Mouse (Mus musculus) forebrain, embryonic 15.5 days (tissue): ENCODE measurements around the gene Ccdc155. TPM values are rescaled to one million over a fixed set of nuclear protein-coding genes. Genes with fewer than 3 reads are reported as not detected.
A peak's percentile ranks its signal among the peaks of the same experiment; 100 is the strongest.

ENCODE experiments used
- ATAC-seq: fragments of 200-750 bp; cut with Nextera tagmentation; replicated peaks from 2 replicates; pipeline ENCODE4 v1.8.0; 2017; ENCODE audit warnings: mild to moderate bottlenecking, moderate TSS enrichment, moderate library complexity
- H3K27ac ChIP-seq: fragments of 300-500 bp; sonication (generic); replicated peaks from 2 replicates; pipeline ENCODE4 v1.5.1; 2015; ENCODE audit warnings: mild to moderate bottlenecking, inconsistent platforms
- H3K27me3 ChIP-seq: fragments of 300-500 bp; sonication (generic); 2 replicates; pipeline ENCODE4 v1.6.1; 2015; ENCODE audit warnings: inconsistent platforms
- H3K36me3 ChIP-seq: fragments of 300-500 bp; sonication (generic); 2 replicates; pipeline ENCODE4 v1.6.1; 2015; ENCODE audit warnings: mild to moderate bottlenecking, inconsistent platforms
- H3K4me1 ChIP-seq: fragments of 300-500 bp; sonication (generic); 2 replicates; pipeline ENCODE4 v1.6.1; 2015; ENCODE audit warnings: inconsistent platforms
- H3K4me2 ChIP-seq: fragments of 300-500 bp; sonication (generic); replicated peaks from 2 replicates; pipeline ENCODE4 v1.6.1; 2015; ENCODE audit warnings: mild to moderate bottlenecking, inconsistent platforms
- H3K4me3 ChIP-seq: fragments of 300-500 bp; sonication (generic); 2 replicates; pipeline ENCODE4 v1.5.1; 2015; ENCODE audit warnings: mild to moderate bottlenecking, inconsistent platforms
- H3K9ac ChIP-seq: fragments of 300-500 bp; sonication (generic); replicated peaks from 2 replicates; pipeline ENCODE4 v1.6.1; 2015; ENCODE audit warnings: mild to moderate bottlenecking, inconsistent platforms
- H3K9me3 ChIP-seq: fragments of 300-500 bp; sonication (generic); 2 replicates; pipeline ENCODE4 v1.6.1; 2016; ENCODE audit warnings: inconsistent platforms
- WGBS: fragments of 180-500 bp; shearing (Covaris S2); methylation state at CpG from one replicate; pipeline ENCODE4 v1.1.7; 2015; ENCODE audit warnings: mixed read lengths; 5-methylcytosine and 5-hydroxymethylcytosine counted together
- polyA plus RNA-seq: library from polyadenylated mRNA; unstranded; fragments of >200 nt; fragmentation: Nextera tagmentation; extraction: Ambion mirVana; gene quantifications from 2 replicates; pipeline ENCODE4 v1.2.1, GENCODE M21; 2015

Gene Ccdc155
- polyA plus RNA-seq, result 0.74 and 0.75 TPM in 2 replicates

DNA sequence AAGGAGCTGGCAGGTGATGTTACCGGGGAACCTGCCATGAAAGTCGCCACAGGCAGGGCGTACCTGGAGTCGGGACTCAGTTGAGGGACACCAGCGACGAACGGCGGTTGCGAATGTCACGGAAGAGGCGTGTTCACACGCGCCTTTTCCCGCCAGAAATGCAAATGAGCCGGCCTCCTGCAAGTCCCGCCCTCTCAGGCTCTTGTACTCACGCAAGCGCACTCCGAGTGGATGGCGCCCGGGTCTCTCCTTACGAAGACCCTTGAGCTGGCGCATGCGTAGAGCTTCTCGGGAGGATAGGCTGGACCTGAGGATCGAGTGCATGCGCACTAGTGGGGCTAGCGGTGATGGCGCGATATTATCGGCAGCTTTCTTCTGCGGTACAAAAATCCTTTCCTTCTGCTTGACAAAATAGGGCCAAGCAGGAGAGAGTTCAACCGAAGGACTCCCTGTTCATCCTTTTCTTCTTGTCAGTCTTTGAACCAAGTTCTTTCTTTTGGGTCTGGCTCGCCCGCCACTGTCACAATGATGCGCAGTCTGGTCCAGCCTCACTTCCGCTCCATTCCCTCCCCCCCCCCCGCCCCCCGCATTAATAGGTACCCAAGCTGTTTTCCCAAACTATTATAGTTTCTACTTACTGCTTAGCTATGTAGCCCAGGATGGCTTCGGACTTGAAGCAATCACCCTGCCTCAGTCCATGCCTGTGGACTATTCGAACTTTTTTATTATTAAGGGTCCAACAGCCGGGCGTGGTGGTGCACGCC lies at the start of gene Ccdc155:
Ccdc155 (minus strand) TSS at position 513 of the 764 bp plus-strand sequence.
- H3K27ac ChIP-seq, result peak within 1 kb of the TSS; percentile 82
- no peaks in the 10 kb centered on the region for H3K36me3 ChIP-seq
- H3K4me1 ChIP-seq, result 0 out of 2 replicates have a peak, but pooled peaks cover 4% of the 10 kb centered on the region
- WGBS, result 9% methylated on average over 44 of the region's 44 CpGs
- H3K9ac ChIP-seq, result peak within 1 kb of the TSS; percentile 54
- H3K27me3 ChIP-seq, result no peaks in the 10 kb centered on the region
- no peaks in the 10 kb centered on the region for H3K9me3 ChIP-seq
- H3K4me3 ChIP-seq, result peak within 1 kb of the TSS; percentile 48
- H3K4me2 ChIP-seq, result peak within 1 kb of the TSS; percentile 51
- peak; percentile 97 for ATAC-seq

DNA sequence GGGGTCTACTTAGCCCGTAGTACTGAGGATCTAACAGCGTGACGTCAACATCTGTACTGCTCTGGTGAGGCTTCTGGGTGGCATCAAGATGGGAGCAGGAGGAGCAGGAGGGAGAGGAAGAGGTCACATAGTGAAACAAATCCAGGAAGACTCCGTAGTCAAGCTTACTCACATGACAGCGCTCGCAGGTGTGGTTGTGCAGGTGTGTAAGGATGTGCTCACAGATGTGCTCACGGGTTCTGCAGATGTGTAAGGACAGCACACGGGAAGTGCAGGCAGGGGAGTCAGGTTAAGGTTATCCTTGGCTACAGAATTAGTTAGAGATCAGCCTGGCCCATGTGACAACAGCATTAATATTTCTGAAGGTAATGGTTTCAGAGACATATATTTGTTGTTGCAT lies 49.1 kb upstream of the Ccdc155 start:
- H3K4me1 ChIP-seq, result no peaks in the 10 kb centered on the region
- no peaks in the 10 kb centered on the region for H3K36me3 ChIP-seq
- WGBS, result 92% methylated on average over 8 of the region's 8 CpGs
- no peak for ATAC-seq
- H3K4me3 ChIP-seq, result no peak overlapping the region
- no peaks in the 10 kb centered on the region for H3K9me3 ChIP-seq
- no peak overlapping the region for H3K4me2 ChIP-seq
- H3K27ac ChIP-seq, result no peak overlapping the region
- no peaks in the 10 kb centered on the region for H3K27me3 ChIP-seq
- H3K9ac ChIP-seq, result no peak overlapping the region

DNA sequence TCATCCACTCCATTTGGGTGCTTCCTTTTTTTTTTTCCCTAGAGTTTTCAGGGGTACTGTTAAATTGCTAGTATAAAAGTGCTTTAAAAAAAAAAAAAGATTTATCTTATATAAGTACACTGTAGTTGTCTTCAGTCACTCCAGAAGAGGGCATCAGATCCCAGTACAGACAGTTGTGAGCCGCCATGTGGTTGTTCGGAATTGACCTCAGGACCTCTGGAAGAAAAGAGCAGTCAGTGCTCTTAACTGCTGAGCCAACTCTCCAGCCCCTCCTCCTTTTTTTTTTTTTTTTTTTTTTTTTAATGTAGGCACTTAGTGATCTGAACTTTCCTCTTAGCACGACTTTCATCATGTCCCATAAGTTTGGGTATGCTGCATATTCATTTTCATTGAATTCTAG lies 43.0 kb upstream of the Ccdc155 start:
- Histone ChIP-seq H3K9me3 (no peaks in the 10 kb centered on the region), H3K27ac (no peak overlapping the region), H3K9ac (no peak overlapping the region), H3K36me3 (no peaks in the 10 kb centered on the region), H3K4me2 (no peak overlapping the region), H3K4me3 (no peak overlapping the region), H3K27me3 (no peaks in the 10 kb centered on the region), H3K4me1 (no peaks in the 10 kb centered on the region)
- ATAC-seq, result no peak
- 30% methylated on average over 3 of the region's 3 CpGs for WGBS

DNA sequence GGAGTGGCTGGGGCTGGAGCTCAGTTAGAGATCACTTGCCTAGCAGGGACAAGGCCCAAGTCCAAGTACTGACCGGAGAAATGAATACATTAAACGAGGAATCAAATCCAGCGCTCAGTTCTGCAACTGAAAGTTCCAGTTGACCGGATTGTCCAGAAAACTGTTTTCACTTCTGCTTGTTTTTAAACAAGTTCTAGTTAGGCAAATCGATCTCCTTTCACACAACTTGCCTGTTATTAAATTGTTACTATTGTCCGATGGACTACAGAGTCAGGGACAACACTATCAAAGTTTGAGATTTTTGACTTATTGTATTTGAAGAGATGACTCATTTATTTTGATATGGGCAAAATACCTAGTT lies 36.7 kb upstream of the Ccdc155 start:
- Histone ChIP-seq H3K4me3 (peak overlapping the region; percentile 35), H3K9me3 (no peaks in the 10 kb centered on the region), H3K27me3 (no peaks in the 10 kb centered on the region), H3K9ac (peak overlapping the region; percentile 25), H3K27ac (no peak overlapping the region), H3K4me2 (peak overlapping the region; percentile 63), H3K36me3 (no peaks in the 10 kb centered on the region), H3K4me1 (peaks cover 6% of the 10 kb centered on the region)
- ATAC-seq, result no peak
- WGBS, result 77% methylated on average over 6 of the region's 6 CpGs

DNA sequence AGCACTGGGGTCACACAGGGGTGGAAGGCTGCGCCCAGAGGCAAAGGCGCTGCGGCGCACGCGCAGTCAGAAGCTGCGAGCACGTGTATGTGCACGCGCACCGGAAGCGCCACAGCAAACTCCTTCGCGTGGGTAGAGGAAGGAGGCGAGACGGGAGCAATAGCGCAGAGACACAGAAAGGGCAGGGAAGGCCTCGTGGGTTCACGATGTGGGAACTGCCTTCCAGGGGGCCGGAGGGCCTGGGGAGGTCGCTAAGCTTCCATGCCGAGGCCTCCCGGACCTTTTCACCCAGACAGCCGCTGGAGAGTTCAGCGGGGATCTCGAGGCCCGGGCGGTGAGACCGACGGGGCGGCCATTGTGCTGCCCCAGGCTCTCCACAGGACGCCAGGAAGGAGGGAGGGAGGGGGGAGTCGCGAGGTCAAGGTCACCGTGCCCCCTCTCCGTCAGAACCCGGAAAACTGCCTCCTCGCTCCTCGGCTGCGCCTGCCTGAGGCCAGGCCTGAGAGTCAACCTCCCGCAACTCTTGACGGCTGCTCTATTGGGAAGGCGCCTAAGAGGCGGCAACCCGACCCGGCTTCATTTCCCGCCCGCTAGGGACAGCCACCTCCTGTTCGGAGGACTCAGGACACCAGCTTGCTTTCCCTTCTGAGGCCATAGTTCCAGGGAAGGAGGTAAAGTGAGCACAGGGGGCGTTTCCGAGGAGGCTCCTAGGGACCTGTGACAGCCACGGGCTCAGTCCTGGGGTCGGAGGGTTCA lies 36.1 kb upstream of the Ccdc155 start, which contains the start of gene Slc6a16:
Slc6a16 (plus strand) TSS at position 453 of the 756 bp plus-strand sequence.
- peak; percentile 67; the same call in 1 of the 2 replicates for ATAC-seq
- peaks cover 6% of the 10 kb centered on the region for H3K4me1 ChIP-seq
- no peaks in the 10 kb centered on the region for H3K9me3 ChIP-seq
- WGBS, result 8% methylated on average over 51 of the region's 53 CpGs
- H3K9ac ChIP-seq, result peak within 1 kb of the TSS; percentile 25
- H3K4me3 ChIP-seq, result peak within 1 kb of the TSS; percentile 35
- H3K4me2 ChIP-seq, result peak within 1 kb of the TSS; percentile 63
- no peaks in the 10 kb centered on the region for H3K27me3 ChIP-seq
- H3K27ac ChIP-seq, result no peak within 1 kb of the TSS
- no peaks in the 10 kb centered on the region for H3K36me3 ChIP-seq

DNA sequence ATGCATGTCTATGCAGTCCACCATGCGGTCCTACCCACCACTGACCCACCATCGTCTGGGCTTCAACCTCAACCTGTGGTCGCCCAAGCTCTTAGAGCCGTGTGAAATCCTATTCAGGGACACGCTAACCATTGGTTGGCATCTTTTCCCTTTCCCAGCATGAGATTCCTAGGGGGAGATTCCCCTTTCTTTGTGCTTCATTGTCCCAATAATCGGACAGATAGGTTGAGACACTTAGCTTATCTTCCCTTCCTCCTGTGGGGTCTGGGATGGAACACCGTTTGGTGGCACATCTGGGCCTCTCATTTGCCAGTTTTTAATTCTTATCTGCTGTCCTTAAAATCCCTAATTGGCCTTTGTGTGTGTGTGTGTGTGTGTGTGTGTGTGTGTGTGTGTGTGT lies 35.4 kb upstream of the Ccdc155 start:
- no peak overlapping the region for H3K9ac ChIP-seq
- H3K27me3 ChIP-seq, result no peaks in the 10 kb centered on the region
- H3K9me3 ChIP-seq, result no peaks in the 10 kb centered on the region
- no peak for ATAC-seq
- no peaks in the 10 kb centered on the region for H3K36me3 ChIP-seq
- no peak overlapping the region; the same call in 1 of the 2 replicates for H3K4me2 ChIP-seq
- WGBS, result 60% methylated on average over 7 of the region's 7 CpGs
- H3K4me1 ChIP-seq, result peaks cover 8% of the 10 kb centered on the region
- no peak overlapping the region for H3K27ac ChIP-seq
- H3K4me3 ChIP-seq, result no peak overlapping the region

DNA sequence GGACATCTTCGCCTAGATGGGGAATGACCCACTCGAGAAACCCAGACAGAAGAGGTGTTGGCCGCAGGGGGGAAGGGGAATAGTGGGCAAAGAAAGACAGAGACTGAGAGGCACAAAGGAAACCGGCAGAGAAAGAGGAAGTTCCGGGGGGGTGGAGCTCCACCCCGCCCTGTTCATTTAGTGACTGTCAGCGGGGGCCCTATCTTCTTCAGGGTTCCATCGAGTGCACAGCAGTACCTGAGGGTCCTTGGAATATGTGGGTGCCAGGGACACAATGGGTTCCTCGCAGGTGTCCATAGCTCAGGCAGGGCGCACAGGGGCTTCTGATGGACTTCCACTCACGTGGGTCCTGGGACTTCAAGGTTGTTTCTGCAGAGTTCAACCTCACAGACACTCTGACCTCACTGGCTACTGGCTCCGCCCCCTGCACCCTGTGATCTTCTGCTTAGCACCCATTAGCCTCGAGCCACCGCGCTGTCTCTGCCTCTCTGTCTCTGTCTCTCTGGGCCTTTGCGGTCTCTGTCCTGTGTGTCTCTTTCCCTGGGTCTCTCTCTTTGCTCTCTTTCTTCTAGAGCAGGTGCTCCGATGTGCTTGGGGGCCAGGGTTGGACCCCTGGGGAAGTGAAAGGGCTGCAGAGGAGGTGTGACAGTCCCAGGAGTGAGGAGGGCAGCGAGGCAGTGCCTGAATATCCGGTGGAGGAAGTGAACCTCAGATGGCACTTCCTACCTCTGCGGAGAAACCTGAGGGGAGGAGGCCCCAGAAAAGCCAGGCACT lies 34.2 kb upstream of the Ccdc155 start, which contains the start of gene Cd37:
Cd37 (minus strand) TSS at position 393 of the 774 bp plus-strand sequence.
- Histone ChIP-seq H3K9ac (no peak within 1 kb of the TSS), H3K4me1 (peaks cover 20% of the 10 kb centered on the region), H3K4me3 (no peak within 1 kb of the TSS), H3K27ac (no peak within 1 kb of the TSS), H3K4me2 (no peak within 1 kb of the TSS), H3K27me3 (no peaks in the 10 kb centered on the region), H3K36me3 (no peaks in the 10 kb centered on the region), H3K9me3 (no peaks in the 10 kb centered on the region)
- ATAC-seq, result no peak
- 43% methylated on average over 20 of the region's 20 CpGs for WGBS

DNA sequence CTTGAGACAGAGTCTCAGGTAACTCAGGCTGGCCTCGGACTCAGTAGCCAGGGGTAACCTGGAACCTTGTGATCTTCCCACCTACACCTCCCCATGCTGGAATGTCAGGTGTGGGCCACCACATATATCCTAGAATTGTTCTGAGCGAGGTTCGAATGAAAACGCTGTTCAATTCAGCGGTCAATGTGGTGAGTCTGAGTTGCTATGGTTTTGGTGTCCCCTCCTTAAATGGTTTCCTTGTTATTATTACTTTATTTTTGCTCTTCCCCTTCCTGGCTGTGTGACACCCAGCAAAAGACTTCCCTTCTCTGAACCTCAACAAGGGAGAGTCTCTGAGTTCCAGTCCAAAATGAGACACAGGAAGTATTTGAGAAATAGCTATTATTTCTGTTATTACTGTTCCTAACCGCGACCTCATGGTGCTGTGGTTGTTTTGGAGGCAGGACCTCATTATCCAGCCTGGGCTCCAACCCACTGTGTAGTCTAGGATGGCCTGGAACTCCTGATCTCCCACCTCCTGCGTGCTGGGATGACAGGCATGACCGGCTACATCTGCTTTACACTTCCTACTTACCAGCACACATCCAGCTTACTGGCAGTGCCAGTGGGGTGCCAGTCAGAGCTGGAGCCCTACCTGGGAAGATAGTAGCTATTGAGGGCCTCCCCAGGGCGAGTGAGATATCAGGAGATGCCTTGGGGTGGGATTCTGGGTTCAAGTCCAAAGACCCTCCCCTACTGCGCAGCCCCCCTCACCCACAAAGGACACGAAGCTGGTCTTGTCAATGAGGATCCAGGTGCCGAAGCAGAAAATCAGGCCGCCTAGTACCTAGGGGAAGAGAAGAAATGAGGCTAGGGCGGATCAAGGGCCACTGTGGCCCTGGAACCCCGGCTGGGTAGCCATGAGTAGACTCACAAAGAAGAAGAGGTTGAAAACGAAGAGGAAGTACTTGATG lies 33.3 kb upstream of the Ccdc155 start:
- no peak overlapping the region for H3K27ac ChIP-seq
- ATAC-seq, result no peak
- H3K4me2 ChIP-seq, result no peak overlapping the region
- peaks cover 29% of the 10 kb centered on the region for H3K4me1 ChIP-seq
- no peaks in the 10 kb centered on the region for H3K36me3 ChIP-seq
- WGBS, result 74% methylated on average over 17 of the region's 17 CpGs
- H3K9ac ChIP-seq, result no peak overlapping the region
- H3K9me3 ChIP-seq, result no peaks in the 10 kb centered on the region
- H3K27me3 ChIP-seq, result no peaks in the 10 kb centered on the region
- no peak overlapping the region for H3K4me3 ChIP-seq

DNA sequence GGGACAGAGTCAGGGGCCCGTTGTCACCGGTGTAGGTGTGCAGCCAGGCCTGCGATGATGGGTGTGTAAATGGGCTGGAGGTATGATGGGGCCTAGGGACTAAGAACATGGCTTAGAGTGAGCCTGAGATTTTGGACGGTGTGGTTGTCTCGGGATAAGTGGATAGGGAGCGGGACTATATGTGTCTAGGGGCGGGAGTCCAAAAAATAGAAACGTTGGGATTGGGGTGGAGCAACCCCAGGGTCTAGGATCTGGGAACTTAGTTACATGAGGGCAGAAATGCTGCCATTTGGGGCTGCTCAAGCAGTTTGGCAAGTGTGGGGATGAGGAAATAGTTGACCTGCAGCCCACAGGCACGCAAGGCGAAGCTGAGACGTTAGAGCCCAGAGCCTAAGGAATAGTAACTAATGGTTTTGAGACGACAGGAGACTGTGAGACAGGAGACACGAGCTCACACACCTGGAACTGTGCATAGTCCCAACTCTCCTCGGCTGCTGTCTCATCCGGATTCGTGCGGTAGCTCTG lies 31.0 kb upstream of the Ccdc155 start:
- Histone ChIP-seq H3K9me3 (no peaks in the 10 kb centered on the region), H3K9ac (0 out of 2 replicates have a peak overlapping the region, but pooled peaks have one; percentile 14), H3K27ac (peak overlapping the region; percentile 46), H3K4me1 (peaks cover 27% of the 10 kb centered on the region), H3K4me2 (peak overlapping the region; percentile 35), H3K27me3 (no peaks in the 10 kb centered on the region), H3K4me3 (peak overlapping the region; percentile 5; the same call in 1 of the 2 replicates), H3K36me3 (peaks cover 3% of the 10 kb centered on the region; the same call in 1 of the 2 replicates)
- WGBS, result 33% methylated on average over 17 of the region's 17 CpGs
- ATAC-seq, result no peak

DNA sequence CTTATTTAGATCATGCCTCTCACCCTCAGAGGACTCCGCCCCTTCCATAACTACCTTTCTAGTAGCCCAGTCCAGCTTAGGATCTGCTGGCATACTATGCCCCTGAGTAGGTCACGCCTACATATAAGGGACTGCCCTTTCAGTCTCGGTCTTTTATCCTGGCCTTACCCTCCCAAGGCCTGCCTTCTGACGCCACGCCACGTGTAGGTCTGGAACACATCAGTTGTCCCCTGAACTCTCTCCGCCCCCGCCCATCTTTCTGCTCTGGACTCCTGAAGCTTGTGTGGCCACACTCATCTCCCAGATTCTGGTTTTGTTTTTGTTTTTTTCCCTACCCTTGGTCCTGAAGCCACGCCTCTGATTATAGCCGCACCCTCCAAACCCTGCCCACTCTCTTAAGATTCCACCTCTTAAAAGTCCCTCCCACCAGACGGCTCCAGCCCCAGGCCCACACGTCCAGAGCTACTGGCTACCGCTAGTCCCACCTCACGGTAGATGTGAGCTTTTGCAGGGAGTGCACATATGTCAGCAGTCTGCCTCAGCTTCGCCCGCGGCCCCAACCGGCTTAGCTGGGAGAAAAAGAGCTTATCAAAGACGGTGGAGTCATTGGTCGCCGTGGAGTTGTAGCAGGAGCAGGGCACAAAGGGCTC lies 30.4 kb upstream of the Ccdc155 start:
- H3K9ac ChIP-seq, result 0 out of 2 replicates have a peak overlapping the region, but pooled peaks have one; percentile 14
- ATAC-seq, result peak; percentile 80
- H3K4me2 ChIP-seq, result peak overlapping the region; percentile 35
- H3K27ac ChIP-seq, result peak overlapping the region; percentile 46
- H3K27me3 ChIP-seq, result no peaks in the 10 kb centered on the region
- H3K4me3 ChIP-seq, result peak overlapping the region; percentile 5
- 6% methylated on average over 21 of the region's 21 CpGs for WGBS
- peaks cover 25% of the 10 kb centered on the region for H3K4me1 ChIP-seq
- H3K9me3 ChIP-seq, result no peaks in the 10 kb centered on the region
- peaks cover 3% of the 10 kb centered on the region; the same call in 1 of the 2 replicates for H3K36me3 ChIP-seq
